ENCODE assay signal across 11 mouse cellular contexts in genomic region chr17:24210591-24210990, GRCm38 (mm10). TPM values are rescaled to one million over a fixed set of nuclear protein-coding genes. Genes with fewer than 3 reads are reported as not detected.
DNase-seq lines count a peak whose midpoint lies in the region; ATAC-seq and TF ChIP-seq lines count a peak whose summit lies in the region.
"Had no signal": no experiment of that assay in that cellular context is flagged by ENCODE, and none has a peak within 500 bp of the region (broad histone marks: within the 10 kb centered on the region; RNA-seq: fewer than 3 reads in every experiment).

No protein-coding gene starts in this region.

- H3K27ac ChIP-seq in liver, embryonic 12.5 days: 0 out of 2 replicates have a peak overlapping the region, but pooled peaks have one; percentile 98
- peak overlapping the region; percentile 96 for H3K27ac ChIP-seq in limb, embryonic 10.5 days
- H3K27ac ChIP-seq in neural tube, embryonic 14.5 days (ENCODE audit: low read depth, low read length): no peak overlapping the region
- no peak overlapping the region for H3K27ac ChIP-seq in kidney, adult 2 months (ENCODE audit: insufficient read depth, low read depth, low read length)

- peaks cover 85% of the 10 kb centered on the region for H3K4me1 ChIP-seq in liver, embryonic 12.5 days
- H3K4me1 ChIP-seq in limb, embryonic 10.5 days: peaks cover 72% of the 10 kb centered on the region
- H3K4me1 ChIP-seq in neural tube, embryonic 14.5 days (ENCODE audit: control insufficient read depth, insufficient read depth, low read length): peaks cover 53% of the 10 kb centered on the region
- peaks cover 8% of the 10 kb centered on the region; the same call in 1 of the 2 replicates for H3K4me1 ChIP-seq in kidney, adult 2 months (ENCODE audit: control insufficient read depth, insufficient read depth, low read length)

- H3K27me3 ChIP-seq in liver, embryonic 12.5 days (replicated peaks): peaks cover 52% of the 10 kb centered on the region
- H3K27me3 ChIP-seq in limb, embryonic 10.5 days (ENCODE audit: low read depth, poor library complexity, severe bottlenecking): peaks cover 22% of the 10 kb centered on the region
- 0 out of 2 replicates have a peak, but pooled peaks cover 4% of the 10 kb centered on the region for H3K27me3 ChIP-seq in neural tube, embryonic 14.5 days (ENCODE audit: control insufficient read depth, insufficient read depth, low read length)
- H3K27me3 ChIP-seq in kidney, adult 2 months (replicated peaks; ENCODE audit: control insufficient read depth, insufficient read depth, low read length): no peaks in the 10 kb centered on the region

- 50% methylated on average over 3 of the region's 3 CpGs for WGBS in liver, embryonic 12.5 days (ENCODE audit: insufficient replicate concordance)
- 83% methylated on average over 3 of the region's 3 CpGs for WGBS in limb, embryonic 10.5 days
- WGBS in neural tube, embryonic 14.5 days: 92% methylated on average over 3 of the region's 3 CpGs
- 86% methylated on average over 3 of the region's 3 CpGs for WGBS in kidney, adult 2 months

- no peak for TF ChIP-seq CTCF in kidney, adult 2 months (conservative IDR thresholded peaks at IDR 0.05; ENCODE audit: insufficient read depth, insufficient read length, low read depth, low read length)

- H3K36me3 ChIP-seq in liver, embryonic 12.5 days: peaks cover 14% of the 10 kb centered on the region
- H3K36me3 ChIP-seq in limb, embryonic 10.5 days: peaks cover 17% of the 10 kb centered on the region
- H3K36me3 ChIP-seq in neural tube, embryonic 14.5 days (ENCODE audit: control insufficient read depth, insufficient read depth, low read length): peaks cover 5% of the 10 kb centered on the region
- H3K36me3 ChIP-seq in kidney, adult 2 months (ENCODE audit: control insufficient read depth, insufficient read depth, low read length): no peaks in the 10 kb centered on the region

- no peaks in the 10 kb centered on the region for H3K9me3 ChIP-seq in liver, embryonic 12.5 days (replicated peaks)
- no peaks in the 10 kb centered on the region for H3K9me3 ChIP-seq in limb, embryonic 10.5 days (replicated peaks)
- H3K9me3 ChIP-seq in neural tube, embryonic 14.5 days (ENCODE audit: control insufficient read depth, low read length): no peaks in the 10 kb centered on the region
- H3K9me3 ChIP-seq: megakaryocyte, embryonic 14.5 days had no signal

- peak overlapping the region; percentile 100 for H3K4me2 ChIP-seq in liver, embryonic 12.5 days
- peak overlapping the region; percentile 97; the same call in 1 of the 2 replicates for H3K4me2 ChIP-seq in neural tube, embryonic 14.5 days (ENCODE audit: low read depth, low read length)

- DNase-seq in cerebellum, postnatal 10 days: peak; percentile 16 to 39
- DNase-seq in liver: no peak
- no peak for DNase-seq in limb, embryonic 10.5 days (ENCODE audit: low spot score)
- DNase-seq in gastrocnemius, postnatal 4 days (ENCODE audit: low spot score in 2 of 2): no peak
- DNase-seq in kidney, adult 2 months: no peak
- DNase-seq: kidney, adult 8-10 months had no signal

- no peak for TF ChIP-seq POLR2A in kidney, adult 2 months (IDR thresholded peaks at IDR 0.05; ENCODE audit: low read depth, low read length)

- no peak for ATAC-seq in cerebellum, adult (ENCODE audit: insufficient number of reproducible peaks, low FRiP score, low TSS enrichment)
- no peak for ATAC-seq in liver, embryonic 12.5 days
- no peak for ATAC-seq in neural tube, embryonic 14.5 days (ENCODE audit: low read depth)

- peak overlapping the region; percentile 71; the same call in 1 of the 2 replicates for H3K9ac ChIP-seq in liver, embryonic 12.5 days
- no peak overlapping the region for H3K9ac ChIP-seq in neural tube, embryonic 14.5 days (replicated peaks; ENCODE audit: low read depth, low read length)

- H3K4me3 ChIP-seq in liver, embryonic 12.5 days: no peak overlapping the region
- H3K4me3 ChIP-seq in limb, embryonic 10.5 days: peak overlapping the region; percentile 70
- no peak overlapping the region for H3K4me3 ChIP-seq in neural tube, embryonic 14.5 days (ENCODE audit: low read depth, low read length)
- H3K4me3 ChIP-seq in kidney, adult 2 months (ENCODE audit: insufficient read depth, low read depth, low read length): no peak overlapping the region
- H3K4me3 ChIP-seq: megakaryocyte, embryonic 14.5 days had no signal

RNA-seq across cellular contexts. Expression of gene Ntn3, which starts 1.3 kb away (rescaled TPM):
- polyA plus RNA-seq in liver, embryonic 12.5 days (2016; fragmentation: Nextera tagmentation; extraction: Ambion mirVana): 2.1 and 2.7 TPM in 2 replicates
- 6.7 and 10.7 TPM in 2 replicates for polyA plus RNA-seq in limb, embryonic 10.5 days (2016; fragmentation: Nextera tagmentation; extraction: Ambion mirVana)
- polyA plus RNA-seq in neural tube, embryonic 14.5 days (2014; fragmentation: Nextera tagmentation; extraction: Ambion mirVana): 5.0 and 5.3 TPM in 2 replicates
- total RNA-seq in gastrocnemius, postnatal 4 days (2021): 1 to 10 TPM; 4.7 to 4.9 TPM
- polyA plus RNA-seq in kidney, adult 2 months (2012; rRNA removed): 0.72 and 1.2 TPM in 2 replicates
- total RNA-seq: granulocyte monocyte progenitor cell, adult 5-6 weeks had no signal

RNA-seq across cellular contexts. Expression of gene Tbc1d24, which starts 5.2 kb away (rescaled TPM):
- polyA plus RNA-seq in liver, embryonic 12.5 days (2016; fragmentation: Nextera tagmentation; extraction: Ambion mirVana): 11.1 and 11.9 TPM in 2 replicates
- 3.9 and 8.7 TPM in 2 replicates for polyA plus RNA-seq in limb, embryonic 10.5 days (2016; fragmentation: Nextera tagmentation; extraction: Ambion mirVana)
- polyA plus RNA-seq in neural tube, embryonic 14.5 days (2014; fragmentation: Nextera tagmentation; extraction: Ambion mirVana): 29.2 and 34.7 TPM in 2 replicates
- total RNA-seq in gastrocnemius, postnatal 4 days (2021): 10 to 100 TPM; 11.7 to 12.3 TPM
- polyA plus RNA-seq in kidney, adult 2 months (2012; rRNA removed): 14.4 and 15.0 TPM in 2 replicates

RNA-seq across cellular contexts. Expression of gene Tedc2, which starts 10.1 kb away (rescaled TPM):
- polyA plus RNA-seq in liver, embryonic 12.5 days (2016; fragmentation: Nextera tagmentation; extraction: Ambion mirVana): 12.3 and 12.6 TPM in 2 replicates
- 24.1 and 24.5 TPM in 2 replicates for polyA plus RNA-seq in limb, embryonic 10.5 days (2016; fragmentation: Nextera tagmentation; extraction: Ambion mirVana)
- 10.0 and 11.2 TPM in 2 replicates for polyA plus RNA-seq in neural tube, embryonic 14.5 days (2014; fragmentation: Nextera tagmentation; extraction: Ambion mirVana)
- 1 to 10 TPM; 6.0 to 6.1 TPM for total RNA-seq in gastrocnemius, postnatal 4 days (2021)
- polyA plus RNA-seq in kidney, adult 2 months (2012; rRNA removed): 4.6 and 5.2 TPM in 2 replicates

RNA-seq across cellular contexts. Expression of gene Ccnf, which starts 40.7 kb away (rescaled TPM):
- 93.7 and 95.4 TPM in 2 replicates for polyA plus RNA-seq in liver, embryonic 12.5 days (2016; fragmentation: Nextera tagmentation; extraction: Ambion mirVana)
- polyA plus RNA-seq in limb, embryonic 10.5 days (2016; fragmentation: Nextera tagmentation; extraction: Ambion mirVana): 117 and 120 TPM in 2 replicates
- 7.0 and 11.1 TPM in 2 replicates for polyA plus RNA-seq in neural tube, embryonic 14.5 days (2014; fragmentation: Nextera tagmentation; extraction: Ambion mirVana)
- 10 to 100 TPM; 14.9 to 15.2 TPM for total RNA-seq in gastrocnemius, postnatal 4 days (2021)
- 0.56 and 0.61 TPM in 2 replicates for polyA plus RNA-seq in kidney, adult 2 months (2012; rRNA removed)

RNA-seq across cellular contexts. Expression of gene Atp6v0c, which starts 41.1 kb away (rescaled TPM):
- 371 and 388 TPM in 2 replicates for polyA plus RNA-seq in liver, embryonic 12.5 days (2016; fragmentation: Nextera tagmentation; extraction: Ambion mirVana)
- 414 and 422 TPM in 2 replicates for polyA plus RNA-seq in limb, embryonic 10.5 days (2016; fragmentation: Nextera tagmentation; extraction: Ambion mirVana)
- polyA plus RNA-seq in neural tube, embryonic 14.5 days (2014; fragmentation: Nextera tagmentation; extraction: Ambion mirVana): 1,444 and 1,794 TPM in 2 replicates
- 100 to 1,000 TPM; 193 to 194 TPM for total RNA-seq in gastrocnemius, postnatal 4 days (2021)
- 2,489 and 2,561 TPM in 2 replicates for polyA plus RNA-seq in kidney, adult 2 months (2012; rRNA removed)

Comparison
In these comparisons a context has a peak if more than half of its experiments do, and no peak if none do; other contexts are left out.
1. DNase-seq: peak in cerebellum, postnatal 10 days (2 of 2); none in liver (single experiment), limb, embryonic 10.5 days (single experiment), gastrocnemius, postnatal 4 days (0 of 2) and kidney, adult 2 months (single experiment).
2. H3K27ac ChIP-seq: peak in liver, embryonic 12.5 days (single experiment) and limb, embryonic 10.5 days (single experiment); none in neural tube, embryonic 14.5 days (single experiment) and kidney, adult 2 months (single experiment).